Mouse (Mus musculus) naive thymus-derived CD4-positive, alpha-beta T cell, adult 2 months (primary cell): Measurements from ENCODE around the gene Hist1h2bk.
"Not testable (repeated sequence)": the region's sequence is repeated elsewhere in the genome, so short reads cannot be mapped to it uniquely, and the experiment has no call there.

Experiments
- DNase-seq: peaks from one replicate; pipeline ENCODE4 v3.0.0-alpha.2; 2011; ENCODE audit warnings: low read depth

The Hist1h2bk gene

GRCm38 (mm10) chr13:22040464-22041141 lies 4.9 kb downstream of the Hist1h2bk start:
- DNase-seq: peak; percentile 64

- peak; percentile 94 for DNase-seq
These were observed 5.5 kb downstream of the Hist1h2bk start, which contains the start of gene Hist1h4i for GRCm38 (mm10) chr13:22041142-22041536. Hist1h4i (minus strand) TSS chr13:22041362.

DNA sequence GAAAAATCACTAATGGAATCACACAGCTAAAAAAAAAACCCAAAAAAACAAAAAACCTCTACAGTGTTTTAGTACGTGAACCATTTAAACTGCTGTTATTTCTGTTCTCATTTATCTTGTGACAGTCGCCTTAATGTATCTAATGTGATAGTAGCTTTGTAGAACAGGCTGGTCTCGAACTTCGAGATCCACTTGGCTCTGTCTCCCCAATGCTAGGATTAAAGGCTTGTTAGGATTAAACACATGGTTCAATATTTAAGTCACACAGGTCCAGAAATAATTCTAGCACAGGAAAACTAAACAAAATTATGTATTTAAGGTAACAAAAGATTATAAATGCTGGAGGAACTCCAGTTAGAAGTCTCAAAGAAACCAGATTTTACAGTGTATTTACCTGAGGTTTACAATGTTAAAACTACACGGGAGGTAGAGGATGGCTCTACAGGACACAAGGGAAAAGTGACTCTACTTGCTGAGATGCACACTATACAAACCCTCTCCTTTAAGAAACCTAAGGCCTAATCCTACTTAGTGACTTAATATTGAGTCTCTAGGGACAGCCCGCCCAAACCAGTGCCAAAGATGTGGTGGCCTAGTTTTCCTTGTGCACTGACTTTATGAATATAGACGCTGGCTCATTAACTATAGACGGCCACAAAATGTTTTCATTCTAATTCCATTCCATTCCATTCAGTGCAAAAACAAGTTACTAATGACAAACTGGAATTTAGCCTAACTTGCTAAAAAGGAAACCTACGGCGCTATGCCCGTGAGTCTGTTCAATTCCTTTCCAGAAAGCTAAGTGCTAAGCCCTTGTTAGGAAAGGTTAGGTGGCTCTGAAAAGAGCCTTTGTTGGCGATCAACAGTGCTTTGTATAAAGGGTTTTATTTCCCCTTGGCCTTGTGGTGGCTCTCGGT lies 6.2 kb downstream of the Hist1h2bk start:
- DNase-seq: peak; percentile 50

DNA sequence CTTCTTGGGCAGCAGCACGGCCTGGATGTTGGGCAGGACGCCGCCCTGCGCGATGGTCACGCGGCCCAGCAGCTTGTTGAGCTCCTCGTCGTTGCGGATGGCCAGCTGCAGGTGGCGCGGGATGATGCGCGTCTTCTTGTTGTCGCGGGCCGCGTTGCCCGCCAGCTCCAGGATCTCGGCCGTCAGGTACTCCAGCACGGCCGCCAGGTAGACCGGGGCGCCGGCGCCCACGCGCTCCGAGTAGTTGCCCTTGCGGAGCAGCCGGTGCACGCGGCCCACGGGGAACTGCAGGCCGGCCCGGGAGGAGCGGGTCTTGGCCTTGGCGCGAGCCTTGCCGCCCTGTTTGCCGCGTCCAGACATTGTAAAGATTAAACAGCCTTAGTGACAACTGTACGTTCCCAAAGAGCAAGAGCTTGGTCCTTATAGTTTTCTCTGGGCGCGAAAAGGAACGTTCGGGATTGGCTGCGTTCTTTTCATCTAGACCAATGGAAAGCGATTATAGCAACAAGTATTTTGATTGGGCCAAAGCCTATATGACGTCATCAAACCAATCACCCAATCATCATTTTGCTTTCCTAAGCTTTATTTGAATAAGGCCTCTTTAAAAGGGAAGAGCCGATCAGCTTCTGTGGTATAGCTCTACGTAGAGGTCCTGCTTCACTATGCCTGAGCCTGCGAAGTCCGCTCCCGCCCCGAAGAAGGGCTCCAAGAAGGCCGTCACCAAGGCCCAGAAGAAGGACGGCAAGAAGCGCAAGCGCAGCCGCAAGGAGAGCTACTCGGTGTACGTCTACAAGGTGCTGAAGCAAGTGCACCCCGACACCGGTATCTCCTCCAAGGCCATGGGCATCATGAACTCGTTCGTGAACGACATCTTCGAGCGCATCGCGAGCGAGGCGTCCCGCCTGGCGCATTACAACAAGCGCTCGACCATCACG lies 7.2 kb downstream of the Hist1h2bk start, which contains the start of the genes Hist1h2ag and Hist1h2bj:
Hist1h2ag (minus strand) TSS at position 377 of the 935 bp plus-strand sequence.
Hist1h2bj (plus strand) TSS at position 647 of the 935 bp plus-strand sequence.
- DNase-seq: peak; percentile 97

- DNase-seq: peak; percentile 82
These were observed 8.1 kb downstream of the Hist1h2bk start for GRCm38 (mm10) chr13:22043503-22044431.

- DNase-seq: no peak
These were observed 8.9 kb downstream of the Hist1h2bk start for GRCm38 (mm10) chr13:22044432-22045155.

- no peak for DNase-seq
These were observed 9.6 kb downstream of the Hist1h2bk start for GRCm38 (mm10) chr13:22045311-22045710.

DNA sequence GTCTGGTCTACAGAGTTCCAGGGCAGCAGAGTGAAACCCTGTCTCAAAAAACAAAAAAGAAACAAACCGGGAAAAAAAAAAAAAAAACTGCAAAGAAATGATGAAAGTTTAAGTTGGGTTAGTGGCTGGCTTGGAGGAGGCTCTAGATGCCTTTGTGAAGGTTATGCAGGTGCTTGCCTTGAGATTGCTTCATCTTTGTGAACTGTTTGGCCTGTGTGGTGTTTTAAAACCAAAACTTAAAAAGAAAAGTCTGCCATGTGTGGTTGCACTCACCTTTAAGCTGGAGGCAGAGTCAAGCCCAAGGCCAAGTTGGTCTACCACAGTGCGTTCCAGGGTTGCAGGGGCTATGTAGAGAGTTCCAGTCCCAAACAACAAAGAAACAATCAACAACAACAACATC lies 13.4 kb downstream of the Hist1h2bk start:
- no peak for DNase-seq

DNA sequence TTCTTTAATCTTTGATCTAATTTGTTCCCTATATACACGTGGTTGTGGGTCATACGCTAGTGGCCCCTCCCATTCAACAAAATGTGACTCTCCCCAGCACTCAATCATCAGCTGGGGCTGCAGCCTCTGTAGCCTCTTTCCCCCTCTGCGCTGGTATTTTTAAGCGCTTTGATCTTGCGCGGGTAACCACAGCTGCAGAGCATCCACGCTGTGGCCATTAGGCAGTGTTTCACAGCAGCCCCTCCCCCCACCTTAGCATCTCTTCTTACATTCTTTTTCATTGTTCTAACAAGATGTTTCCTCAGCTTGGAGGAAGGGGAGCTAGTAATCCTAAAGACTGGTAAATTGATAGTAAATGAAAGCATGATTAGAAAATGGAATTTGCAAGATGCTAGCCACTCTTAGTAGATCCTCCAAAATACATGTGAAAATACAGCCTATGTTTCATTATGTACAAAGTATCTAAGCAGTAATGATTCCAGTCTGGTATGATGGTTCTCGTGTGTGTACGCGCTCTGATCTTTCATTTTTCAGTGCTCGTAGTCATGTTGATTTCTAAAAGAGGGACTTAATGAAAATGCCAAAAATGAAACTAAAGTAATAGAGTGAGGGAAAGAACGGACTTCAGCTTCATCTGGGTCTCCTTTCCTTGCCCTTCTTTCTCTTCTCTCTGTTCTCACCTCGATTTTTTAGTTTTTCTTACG lies 14.2 kb downstream of the Hist1h2bk start:
- peak; percentile 75 for DNase-seq

DNA sequence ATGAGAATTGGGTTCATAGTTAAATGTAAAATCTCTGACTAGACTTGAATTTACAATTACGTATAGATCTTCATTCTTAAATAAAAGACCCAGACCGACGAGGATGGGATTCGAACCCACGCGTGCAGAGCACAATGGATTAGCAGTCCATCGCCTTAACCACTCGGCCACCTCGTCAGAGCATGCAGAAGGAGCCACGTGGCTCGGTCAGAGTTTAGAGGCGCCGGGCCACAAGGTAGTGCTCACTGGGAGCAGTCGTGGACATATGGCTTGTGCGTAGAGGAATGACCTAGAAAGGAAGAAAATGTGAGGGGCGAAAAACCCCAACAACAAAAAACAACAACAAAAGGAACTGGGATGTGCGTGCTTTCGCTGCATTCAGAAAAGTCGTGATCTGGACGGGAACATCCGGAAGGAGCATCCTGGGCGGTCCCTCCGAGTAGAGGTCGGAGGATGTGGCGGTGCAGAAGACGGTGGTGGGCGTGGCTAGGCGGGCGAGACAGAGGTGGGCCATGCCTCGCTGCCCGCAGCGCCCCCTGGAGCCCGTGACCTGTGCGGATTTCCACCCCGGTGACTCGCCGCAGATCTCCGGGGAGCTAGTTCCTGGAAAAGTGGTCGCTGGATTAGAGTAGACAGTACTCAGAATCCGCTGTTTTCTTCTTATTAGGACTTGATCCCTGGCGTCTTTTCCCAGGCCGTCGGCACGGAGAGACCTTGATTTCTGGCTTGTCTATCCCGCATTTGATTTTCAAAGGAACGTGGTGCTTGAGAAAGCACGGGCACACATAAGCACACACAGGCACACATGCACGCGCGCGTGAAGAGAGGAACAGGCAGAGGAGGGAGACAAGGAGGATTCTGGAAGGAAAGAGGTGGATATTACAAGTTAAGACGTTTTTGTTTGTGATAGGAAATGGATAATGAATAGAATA lies 15.2 kb downstream of the Hist1h2bk start:
- DNase-seq: peak; percentile 90

GRCm38 (mm10) chr13:22051523-22051859 lies 15.8 kb downstream of the Hist1h2bk start:
- no peak for DNase-seq

GRCm38 (mm10) chr13:22053754-22054153 lies 18.1 kb downstream of the Hist1h2bk start:
- DNase-seq: no peak

DNA sequence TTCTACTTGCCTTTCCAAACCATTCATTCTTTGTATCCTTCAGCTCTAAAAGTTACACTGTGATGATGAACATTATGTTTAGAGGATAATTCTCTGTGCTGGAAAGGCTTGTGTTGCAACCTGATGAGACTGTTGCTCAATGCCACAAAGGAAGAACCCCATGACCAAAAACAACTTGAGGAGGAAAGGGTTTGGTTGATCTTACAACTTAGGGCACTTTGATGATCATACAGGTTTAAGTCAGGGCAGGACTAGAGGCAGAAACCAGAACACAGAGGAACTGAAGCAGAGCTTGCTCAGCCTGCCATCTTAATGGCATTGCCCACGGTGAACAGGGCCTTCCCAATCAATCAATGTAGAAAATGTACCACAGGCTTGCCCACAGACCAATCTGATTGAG lies 25.8 kb downstream of the Hist1h2bk start:
- no peak for DNase-seq

GRCm38 (mm10) chr13:22063468-22063867 lies 27.8 kb downstream of the Hist1h2bk start:
- no peak for DNase-seq

DNA sequence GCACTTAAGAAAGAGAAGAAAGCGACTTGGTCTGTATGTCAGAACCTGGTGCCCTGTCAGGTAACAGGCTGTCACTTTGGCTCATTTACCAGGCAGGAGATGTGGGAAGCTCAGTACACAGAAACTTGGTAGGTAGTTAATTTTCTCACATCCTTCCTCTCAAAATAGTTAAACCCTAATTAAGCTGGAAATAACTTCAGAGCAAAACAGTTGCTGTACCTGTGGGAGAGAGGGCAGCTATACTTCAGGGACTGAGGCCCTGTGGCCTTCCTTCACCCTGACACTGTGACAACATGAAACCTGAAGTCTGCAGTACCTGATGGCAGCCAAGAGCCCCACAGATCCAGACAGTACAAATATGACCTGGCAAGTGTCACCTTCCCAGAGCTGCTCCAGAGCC lies 48.5 kb downstream of the Hist1h2bk start, which contains the start of gene Vmn1r188:
Vmn1r188 (plus strand) TSS at position 301 of the 400 bp plus-strand sequence.
- not testable (repeated sequence) for DNase-seq
